Mouse (Mus musculus) E14TG2a.4 (cell line): ENCODE measurements around the gene Pkp4.

Experiments used
- CTCF ChIP-seq: conservative IDR thresholded peaks from 2 replicates; pipeline ENCODE4 v1.5.1; 2014; ENCODE audit warnings: low read length
- NANOG ChIP-seq: IDR thresholded peaks from 2 replicates; pipeline ENCODE4 v1.6.1; 2014; ENCODE audit warnings: borderline replicate concordance, low read length, mixed read lengths
- POU5F1 ChIP-seq: IDR thresholded peaks from 2 replicates; pipeline ENCODE4 v1.6.1; 2014; ENCODE audit warnings: low read length, borderline replicate concordance

DNA sequence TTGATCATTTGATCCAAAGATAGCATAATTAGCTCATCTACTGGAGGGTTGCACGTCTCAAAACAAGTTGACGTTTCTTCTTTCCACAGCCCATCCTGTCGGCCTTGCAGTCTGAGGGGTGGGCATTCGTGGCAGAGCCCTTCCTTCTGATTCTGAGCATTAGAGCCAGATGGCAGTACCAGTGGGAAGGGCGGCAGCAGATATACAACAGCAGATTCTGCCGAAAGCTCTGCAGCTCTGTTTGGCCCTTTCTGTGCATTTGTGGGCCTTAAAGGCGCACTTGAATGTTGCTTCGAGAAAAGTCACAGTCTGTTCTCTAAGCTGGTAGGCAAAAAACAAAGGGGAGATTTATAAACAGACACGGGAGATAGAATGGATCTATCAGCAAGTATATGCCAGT is 170.4 kb downstream of the Pkp4 start:
- TF ChIP-seq CTCF: no peak
- TF ChIP-seq POU5F1: no peak
- no peak for TF ChIP-seq NANOG
